Mouse (Mus musculus) megakaryocyte, embryonic 14.5 days (primary cell): ENCODE data around the gene Gm6169. TPM values are rescaled to one million over a fixed set of nuclear protein-coding genes. Genes with fewer than 3 reads are reported as not detected.

Source experiments
- H3K27me3 ChIP-seq: replicated peaks from 2 replicates; pipeline ENCODE3; 2012; ENCODE audit warnings: inconsistent platforms
- H3K36me3 ChIP-seq: replicated peaks from 2 replicates; pipeline ENCODE3; 2012; ENCODE audit warnings: low read length, inconsistent platforms, mixed read lengths
- H3K4me1 ChIP-seq: 2 replicates; pipeline ENCODE4 v1.6.1; 2012; ENCODE audit warnings: inconsistent platforms
- H3K4me3 ChIP-seq: replicated peaks from 2 replicates; pipeline ENCODE3; 2012; ENCODE audit warnings: moderate library complexity, mild to moderate bottlenecking, inconsistent platforms
- H3K9me3 ChIP-seq: 2 replicates; pipeline ENCODE4 v1.6.1; 2012; ENCODE audit warnings: inconsistent platforms
- FLI1 ChIP-seq: IDR thresholded peaks from 2 replicates; pipeline ENCODE4 v1.6.1; 2012; ENCODE audit warnings: low read length, inconsistent platforms, mixed read lengths
- GATA1 ChIP-seq: IDR thresholded peaks from 3 replicates; pipeline ENCODE4 v1.6.1; 2012; ENCODE audit warnings: mixed read lengths, low read length, inconsistent platforms, borderline replicate concordance
- polyA plus RNA-seq: library from polyadenylated mRNA; stranded (reverse); fragments of >175 nt; gene quantifications from 2 replicates; pipeline ENCODE4 v1.2.3, GENCODE M21; 2012; ENCODE audit warnings: low replicate concordance; ENCODE audit not compliant: insufficient read depth

Gm6169 gene
- polyA plus RNA-seq, 1 experiment, result 0.32 TPM

DNA sequence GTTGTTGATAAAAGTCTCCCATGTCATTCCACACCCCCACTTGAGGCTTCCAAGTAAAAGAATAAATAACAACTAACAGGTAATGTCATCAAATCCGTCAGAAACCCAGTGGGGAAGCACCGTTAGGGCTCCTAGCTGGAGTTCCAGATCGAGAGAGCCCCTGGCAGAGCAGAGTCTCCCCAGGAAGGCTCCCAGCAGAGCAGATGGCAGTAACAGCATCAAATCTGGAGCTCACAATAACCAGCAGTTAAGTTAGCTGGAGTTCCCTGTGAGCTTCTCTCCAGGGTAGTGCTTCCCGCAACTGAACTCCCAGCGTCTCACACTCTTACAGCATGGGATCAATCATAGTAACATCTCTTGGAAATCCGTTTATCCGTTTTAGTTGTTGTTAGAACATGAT, 6.0 kb upstream of the Gm6169 start:
- no peaks in the 10 kb centered on the region for H3K9me3 ChIP-seq
- H3K4me1 ChIP-seq, result no peaks in the 10 kb centered on the region
- TF ChIP-seq GATA1 (no peak), FLI1 (no peak)
- H3K4me3 ChIP-seq, result no peak overlapping the region
- H3K27me3 ChIP-seq, result no peaks in the 10 kb centered on the region
- no peaks in the 10 kb centered on the region for H3K36me3 ChIP-seq

DNA sequence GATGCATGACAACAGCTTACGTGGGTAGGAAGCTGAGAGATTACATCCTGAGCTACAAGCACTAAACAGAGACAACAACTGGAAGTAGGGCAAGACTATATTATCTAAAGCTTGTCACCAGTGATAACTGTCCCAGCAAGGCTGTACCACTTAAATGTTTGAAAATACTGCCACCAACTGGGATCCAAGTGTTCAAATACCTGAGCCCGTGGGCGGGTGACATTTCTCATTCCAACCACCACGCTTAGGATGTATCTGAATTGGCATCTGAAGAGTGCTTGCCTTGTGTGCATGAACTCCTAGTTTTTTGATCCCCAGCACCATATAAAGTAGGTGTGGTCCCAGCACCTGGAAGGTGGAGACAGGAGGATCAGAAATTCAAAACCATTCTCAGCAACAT, 3.3 kb downstream of the Gm6169 start:
- H3K9me3 ChIP-seq, result no peaks in the 10 kb centered on the region
- H3K4me1 ChIP-seq, result no peaks in the 10 kb centered on the region
- H3K4me3 ChIP-seq, result no peak overlapping the region
- H3K27me3 ChIP-seq, result no peaks in the 10 kb centered on the region
- no peaks in the 10 kb centered on the region for H3K36me3 ChIP-seq
- no peak for TF ChIP-seq FLI1
- no peak for TF ChIP-seq GATA1

DNA sequence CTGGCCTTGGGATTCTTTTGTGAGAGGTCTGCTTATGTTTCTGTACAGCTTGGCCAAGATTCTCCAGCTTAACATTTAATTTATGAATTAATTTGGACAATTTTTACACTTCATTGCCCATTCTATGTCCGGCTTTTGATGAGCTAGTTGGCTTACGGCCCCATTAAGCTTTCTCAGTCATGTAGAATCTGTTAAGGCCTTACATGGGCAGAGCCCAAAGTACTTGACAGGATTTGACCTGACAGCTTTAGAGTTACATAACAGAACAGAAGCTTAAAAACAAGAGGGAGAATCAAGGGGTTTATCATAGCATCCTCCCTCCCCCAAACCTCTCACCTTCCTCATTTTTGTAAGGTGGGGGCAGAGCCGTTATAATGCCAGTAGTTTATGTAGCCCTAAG, 10.9 kb downstream of the Gm6169 start:
- Histone ChIP-seq H3K27me3 (no peaks in the 10 kb centered on the region), H3K36me3 (no peaks in the 10 kb centered on the region), H3K4me1 (no peaks in the 10 kb centered on the region), H3K4me3 (no peak overlapping the region), H3K9me3 (no peaks in the 10 kb centered on the region)
- TF ChIP-seq GATA1 (no peak), FLI1 (no peak)

DNA sequence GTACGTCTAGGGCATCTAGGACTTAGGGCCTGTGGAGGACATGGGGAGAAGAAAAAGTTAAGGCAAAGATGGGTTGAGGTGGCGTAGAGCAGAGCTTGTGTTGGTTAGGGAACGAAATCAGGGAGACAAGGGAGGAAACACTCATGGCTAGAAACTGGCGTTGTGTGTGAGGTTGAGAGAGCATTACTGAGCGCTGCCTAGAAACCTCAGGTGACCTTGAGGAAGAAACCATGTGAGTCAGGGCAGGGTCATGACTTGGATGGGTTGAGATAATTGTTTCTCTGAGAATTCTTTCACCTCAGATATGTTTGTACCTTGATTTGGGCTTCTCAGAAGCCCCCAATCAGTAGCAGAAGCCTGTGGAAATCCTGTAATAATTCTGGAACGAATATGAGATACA, 11.6 kb downstream of the Gm6169 start:
- H3K9me3 ChIP-seq, result no peaks in the 10 kb centered on the region

DNA sequence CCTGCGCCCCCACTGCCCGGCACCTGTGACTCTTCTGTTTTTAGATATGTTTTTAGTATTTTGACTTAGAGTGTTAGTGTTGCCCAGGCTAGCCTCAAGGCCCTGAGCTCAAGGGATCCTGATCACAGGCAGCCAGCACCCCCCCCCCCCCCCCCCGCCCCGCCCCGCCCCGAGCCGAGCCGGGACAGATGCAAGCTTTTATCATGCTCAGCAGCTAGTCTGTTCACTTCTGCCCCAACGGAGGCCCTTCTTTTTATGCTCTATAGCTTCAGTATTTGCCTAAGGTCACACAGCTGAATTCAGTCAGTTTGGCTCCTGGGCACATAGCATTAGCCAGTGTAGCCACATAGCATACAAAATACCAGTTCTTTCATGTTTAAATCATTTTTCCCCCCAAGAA, 12.7 kb downstream of the Gm6169 start:
- TF ChIP-seq GATA1 (no peak), FLI1 (no peak)
- Histone ChIP-seq H3K9me3 (no peaks in the 10 kb centered on the region), H3K4me1 (peaks cover 4% of the 10 kb centered on the region; the same call in 1 of the 2 replicates), H3K4me3 (no peak overlapping the region), H3K27me3 (peaks cover 10% of the 10 kb centered on the region), H3K36me3 (no peaks in the 10 kb centered on the region)

More for the DNA sequence above, 11.6 kb downstream of the Gm6169 start:
- no peak overlapping the region for H3K4me3 ChIP-seq
- H3K27me3 ChIP-seq, result peaks cover 4% of the 10 kb centered on the region
- no peak for TF ChIP-seq FLI1
- no peak for TF ChIP-seq GATA1
- no peaks in the 10 kb centered on the region for H3K36me3 ChIP-seq
- H3K4me1 ChIP-seq, result no peaks in the 10 kb centered on the region; the same call in 1 of the 2 replicates

DNA sequence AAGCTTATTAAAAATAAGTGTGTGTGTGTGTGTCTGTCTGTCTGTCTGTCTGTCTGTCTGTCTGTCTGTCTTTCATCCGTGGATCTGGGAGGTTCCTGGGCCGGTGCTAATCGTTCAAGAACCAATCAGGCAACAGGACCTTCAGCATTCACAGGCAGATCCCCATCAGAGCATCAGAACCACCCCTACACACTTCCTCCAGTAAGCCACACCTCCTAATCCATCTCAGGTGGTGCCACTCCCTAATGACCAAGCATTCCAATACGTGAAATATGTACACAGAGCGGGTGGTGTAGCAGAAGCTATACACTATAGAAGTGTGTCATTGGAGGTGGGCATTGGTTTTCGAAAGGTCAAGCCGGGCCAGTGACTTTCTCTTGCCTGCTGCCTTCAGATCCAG, 16.6 kb downstream of the Gm6169 start:
- TF ChIP-seq GATA1, result no peak
- TF ChIP-seq FLI1, result no peak
- Histone ChIP-seq H3K4me1 (peaks cover 4% of the 10 kb centered on the region; the same call in 1 of the 2 replicates), H3K27me3 (peaks cover 13% of the 10 kb centered on the region), H3K9me3 (peaks cover 4% of the 10 kb centered on the region; the same call in 1 of the 2 replicates), H3K4me3 (no peak overlapping the region), H3K36me3 (no peaks in the 10 kb centered on the region)

DNA sequence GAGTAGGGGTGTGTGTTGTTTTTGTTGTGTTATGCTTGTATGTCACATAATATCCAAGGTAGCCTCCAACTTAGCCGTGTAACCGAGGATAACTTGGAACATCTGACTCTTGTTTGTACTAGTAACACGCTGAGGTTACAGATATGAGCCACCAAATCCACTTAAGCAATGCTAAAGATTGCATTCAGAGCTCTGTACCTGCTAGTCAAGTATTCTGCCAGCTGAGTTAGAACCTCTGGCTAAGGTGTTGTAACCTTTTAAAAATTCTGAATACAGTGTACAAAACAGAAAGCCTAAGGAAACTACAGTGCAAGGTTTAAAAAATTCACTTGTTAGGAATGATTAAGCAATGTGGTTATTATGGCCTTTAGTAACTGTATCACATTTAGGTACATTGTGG, 18.4 kb downstream of the Gm6169 start:
- Histone ChIP-seq H3K4me1 (peaks cover 4% of the 10 kb centered on the region; the same call in 1 of the 2 replicates), H3K36me3 (no peaks in the 10 kb centered on the region), H3K27me3 (peaks cover 16% of the 10 kb centered on the region), H3K4me3 (no peak overlapping the region), H3K9me3 (peaks cover 4% of the 10 kb centered on the region; the same call in 1 of the 2 replicates)
- TF ChIP-seq GATA1 (no peak), FLI1 (no peak)

DNA sequence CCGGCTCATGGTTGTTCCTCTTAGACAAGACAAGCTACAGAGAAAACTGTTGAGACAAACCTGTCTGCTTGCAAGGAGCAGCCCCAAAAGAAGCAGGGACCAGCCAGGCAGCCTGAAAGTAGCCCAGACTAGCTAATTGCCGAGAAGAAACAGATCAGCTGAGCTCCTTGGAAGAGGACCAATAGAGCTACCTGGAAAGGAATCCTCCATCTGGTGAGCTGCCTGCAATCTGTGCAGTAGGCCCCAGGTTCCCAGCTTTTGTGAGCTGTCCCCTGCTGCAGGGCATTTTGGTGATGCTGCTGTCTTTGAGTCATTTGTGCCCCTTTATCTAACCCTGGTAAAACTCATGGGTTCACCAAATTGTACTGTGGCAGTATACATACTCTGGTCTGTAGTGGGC, 18.8 kb downstream of the Gm6169 start:
- no peak for TF ChIP-seq FLI1
- no peak for TF ChIP-seq GATA1
- Histone ChIP-seq H3K4me1 (peaks cover 4% of the 10 kb centered on the region; the same call in 1 of the 2 replicates), H3K27me3 (peaks cover 19% of the 10 kb centered on the region), H3K9me3 (peaks cover 4% of the 10 kb centered on the region; the same call in 1 of the 2 replicates), H3K36me3 (no peaks in the 10 kb centered on the region), H3K4me3 (no peak overlapping the region)

DNA sequence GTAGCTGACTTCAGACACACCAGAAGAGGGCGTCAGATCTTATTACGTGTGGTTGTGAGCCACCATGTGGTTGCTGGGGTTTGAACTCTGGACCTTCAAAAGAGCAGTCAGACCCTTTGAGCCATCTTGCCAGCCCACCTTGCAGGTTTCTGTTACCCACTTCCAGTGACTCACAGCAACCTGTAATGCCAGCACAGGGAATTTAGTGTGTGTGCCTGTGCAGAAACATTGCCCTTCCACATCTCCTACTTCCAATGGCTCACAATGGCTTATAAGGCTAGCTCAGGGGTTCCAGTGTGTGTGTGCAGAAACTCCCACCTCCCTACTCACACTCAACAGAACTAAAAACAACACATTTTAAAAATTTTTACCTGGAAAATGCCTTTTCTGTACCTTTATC, 21.5 kb downstream of the Gm6169 start:
- Histone ChIP-seq H3K27me3 (peaks cover 31% of the 10 kb centered on the region), H3K36me3 (no peaks in the 10 kb centered on the region), H3K9me3 (peaks cover 4% of the 10 kb centered on the region; the same call in 1 of the 2 replicates), H3K4me3 (no peak overlapping the region), H3K4me1 (peaks cover 4% of the 10 kb centered on the region; the same call in 1 of the 2 replicates)
- TF ChIP-seq GATA1, result no peak
- TF ChIP-seq FLI1, result no peak

DNA sequence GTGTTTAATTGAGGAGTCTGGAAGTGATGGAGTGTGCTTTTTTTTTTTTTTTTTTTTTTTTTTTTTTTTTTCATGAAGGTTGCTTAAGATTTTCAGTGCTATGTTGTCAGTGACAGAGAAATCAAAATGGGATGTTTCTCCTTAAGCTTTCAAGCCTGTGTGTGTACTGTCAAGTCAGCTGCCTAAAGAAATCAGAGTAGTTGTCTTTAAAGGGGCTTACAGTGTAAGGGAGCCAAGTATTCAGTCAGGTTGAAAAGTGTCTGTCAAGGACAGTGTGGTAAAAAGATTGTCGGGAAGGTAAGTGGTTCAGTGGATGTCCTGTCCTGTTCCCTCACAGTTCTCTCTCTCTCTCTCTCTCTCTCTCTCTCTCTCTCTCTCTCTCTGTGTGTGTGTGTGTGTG, 25.5 kb downstream of the Gm6169 start:
- TF ChIP-seq FLI1 (no peak), GATA1 (no peak)
- Histone ChIP-seq H3K36me3 (no peaks in the 10 kb centered on the region), H3K4me3 (no peak overlapping the region), H3K9me3 (no peaks in the 10 kb centered on the region; the same call in 1 of the 2 replicates), H3K4me1 (peaks cover 11% of the 10 kb centered on the region), H3K27me3 (peaks cover 47% of the 10 kb centered on the region)

DNA sequence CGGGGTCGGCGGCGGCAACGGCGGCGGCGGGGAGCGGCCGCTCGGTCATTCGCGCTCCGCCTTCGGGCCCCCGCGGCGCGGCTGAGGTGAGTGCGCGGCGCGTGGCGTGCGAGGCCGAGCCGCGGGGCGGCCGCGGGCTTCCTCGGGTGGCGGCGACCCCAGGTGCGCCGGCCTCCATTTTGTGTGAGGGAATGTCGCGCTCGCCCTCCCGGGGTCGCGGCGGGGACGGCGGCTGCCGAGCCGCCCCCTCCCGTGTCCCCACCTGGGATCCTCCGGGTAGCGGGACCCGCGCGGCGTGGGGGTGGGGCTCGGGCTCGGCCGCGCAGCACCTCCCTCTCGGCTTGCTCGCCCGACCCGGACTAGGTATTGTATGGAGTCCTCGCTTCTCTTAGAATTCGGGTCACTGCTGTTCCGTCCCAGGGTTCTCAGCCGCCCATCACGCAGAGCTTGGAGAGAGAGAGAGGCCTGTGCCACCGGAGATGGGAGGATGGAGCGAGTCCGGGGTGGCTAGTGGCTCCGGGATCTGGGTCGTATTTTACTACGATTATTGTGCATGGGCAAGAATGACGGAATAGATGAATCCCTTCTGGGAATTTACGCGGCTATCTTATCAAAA, 27.3 kb downstream of the Gm6169 start:
- H3K36me3 ChIP-seq, result no peaks in the 10 kb centered on the region
- H3K4me1 ChIP-seq, result peaks cover 20% of the 10 kb centered on the region
- H3K4me3 ChIP-seq, result peak overlapping the region; percentile 92
- TF ChIP-seq GATA1 (no peak), FLI1 (no peak)
- peaks cover 52% of the 10 kb centered on the region for H3K27me3 ChIP-seq
- H3K9me3 ChIP-seq, result no peaks in the 10 kb centered on the region; the same call in 1 of the 2 replicates
